Mouse (Mus musculus) lung, postnatal 10 days (tissue): Measurements from ENCODE around the gene Serpinb6b.
"Not testable (repeated sequence)": the region's sequence is repeated elsewhere in the genome, so short reads cannot be mapped to it uniquely, and the experiment has no call there.

ENCODE experiments used
- DNase-seq: peaks from one replicate; pipeline ENCODE4 v3.0.0; 2021

Serpinb6b gene

GRCm38 (mm10) chr13:32964989-32965811, at the start of gene Serpinb6b:
Serpinb6b (plus strand) TSS chr13:32965209.
- peak; percentile 63 for DNase-seq

- DNase-seq, result no peak
These were observed 42.4 kb upstream of the Serpinb6b start for GRCm38 (mm10) chr13:32922622-32923021.

GRCm38 (mm10) chr13:32924578-32925360, 40.2 kb upstream of the Serpinb6b start:
- DNase-seq, result peak; percentile 66

- DNase-seq, result no peak
These were observed 38.3 kb upstream of the Serpinb6b start for GRCm38 (mm10) chr13:32926661-32927060.

- DNase-seq, result no peak
These were observed 37.8 kb upstream of the Serpinb6b start for GRCm38 (mm10) chr13:32927241-32927640.

- DNase-seq, result peak; percentile 27
These were observed 35.8 kb upstream of the Serpinb6b start for GRCm38 (mm10) chr13:32929107-32929750.

GRCm38 (mm10) chr13:32934706-32935381, 30.2 kb upstream of the Serpinb6b start:
- no peak for DNase-seq

- not testable (repeated sequence) for DNase-seq
These were observed 26.7 kb upstream of the Serpinb6b start for GRCm38 (mm10) chr13:32938275-32938674.

- DNase-seq, result not testable (repeated sequence)
These were observed 25.8 kb upstream of the Serpinb6b start for GRCm38 (mm10) chr13:32939191-32939590.

- no peak for DNase-seq
These were observed 8.5 kb upstream of the Serpinb6b start for GRCm38 (mm10) chr13:32956537-32956936.

- peak; percentile 20 for DNase-seq
These were observed 7.1 kb upstream of the Serpinb6b start for GRCm38 (mm10) chr13:32957917-32958316.

- not testable (repeated sequence) for DNase-seq
These were observed 6.5 kb upstream of the Serpinb6b start for GRCm38 (mm10) chr13:32958521-32958920.

GRCm38 (mm10) chr13:32963990-32964753, 837 bp upstream of the Serpinb6b start:
- DNase-seq, result no peak

GRCm38 (mm10) chr13:32966116-32966515, 1.1 kb downstream of the Serpinb6b start:
- DNase-seq, result no peak

GRCm38 (mm10) chr13:32967233-32967632, 2.2 kb downstream of the Serpinb6b start:
- DNase-seq, result no peak

GRCm38 (mm10) chr13:32968353-32968984, 3.5 kb downstream of the Serpinb6b start:
- no peak for DNase-seq

GRCm38 (mm10) chr13:32968996-32969640, 4.1 kb downstream of the Serpinb6b start:
- no peak for DNase-seq

- no peak for DNase-seq
These were observed 4.6 kb downstream of the Serpinb6b start for GRCm38 (mm10) chr13:32969641-32970040.

- no peak for DNase-seq
These were observed 5.8 kb downstream of the Serpinb6b start for GRCm38 (mm10) chr13:32970776-32971175.

GRCm38 (mm10) chr13:32974268-32974667, 9.3 kb downstream of the Serpinb6b start:
- DNase-seq, result no peak
